Mouse (Mus musculus) intestine, postnatal 0 days (tissue): ENCODE results near the gene Tshz2. TPM values are rescaled to one million over a fixed set of nuclear protein-coding genes. Genes with fewer than 3 reads are reported as not detected.

Experiments
- ATAC-seq: fragments of 200-750 bp; cut with Nextera tagmentation; 2 replicates; pipeline ENCODE4 v1.8.0; 2017; ENCODE audit warnings: mild to moderate bottlenecking, moderate TSS enrichment, moderate library complexity
- H3K27ac ChIP-seq: fragments of 300-500 bp; sonication (generic); 2 replicates; pipeline ENCODE4 v1.5.1; 2014; ENCODE audit warnings: mild to moderate bottlenecking, low read depth, low read length, moderate library complexity
- H3K27me3 ChIP-seq: fragments of 300-500 bp; sonication (generic); replicated peaks from 2 replicates; pipeline ENCODE4 v1.6.1; 2014; ENCODE audit warnings: low read length, mixed read lengths; ENCODE audit not compliant: control insufficient read depth, insufficient read depth
- H3K36me3 ChIP-seq: fragments of 300-500 bp; sonication (generic); 2 replicates; pipeline ENCODE4 v1.6.1; 2014; ENCODE audit warnings: mild to moderate bottlenecking, moderate library complexity; ENCODE audit not compliant: control insufficient read depth, insufficient read depth
- H3K4me1 ChIP-seq: fragments of 300-500 bp; sonication (generic); replicated peaks from 2 replicates; pipeline ENCODE4 v1.6.1; 2014; ENCODE audit warnings: antibody characterized with exemption, low read length, mixed read lengths; ENCODE audit not compliant: control insufficient read depth, insufficient read depth
- H3K4me2 ChIP-seq: fragments of 300-500 bp; sonication (generic); replicated peaks from 2 replicates; pipeline ENCODE4 v1.6.1; 2014; ENCODE audit warnings: low read depth, mild to moderate bottlenecking, moderate library complexity
- H3K4me3 ChIP-seq: fragments of 300-500 bp; sonication (generic); 2 replicates; pipeline ENCODE4 v1.5.1; 2014; ENCODE audit warnings: low read depth, low read length
- H3K9ac ChIP-seq: fragments of 300-500 bp; sonication (generic); 2 replicates; pipeline ENCODE4 v1.6.1; 2014; ENCODE audit warnings: mild to moderate bottlenecking, low read depth, low read length
- H3K9me3 ChIP-seq: fragments of 300-500 bp; sonication (generic); 2 replicates; pipeline ENCODE4 v1.6.1; 2016; ENCODE audit warnings: mixed run types; ENCODE audit not compliant: control insufficient read depth
- CTCF ChIP-seq: sonication (generic); IDR thresholded peaks from 2 replicates; pipeline ENCODE4 v1.5.1; 2016; ENCODE audit warnings: low read depth, mild to moderate bottlenecking, control low read depth, antibody characterized with exemption, moderate library complexity
- WGBS: fragments of 180-500 bp; shearing (Covaris S2); extraction: QIAGEN DNeasy Blood & Tissue Kit; methylation state at CpG from one replicate; pipeline ENCODE4 v1.1.7; 2014; 5-methylcytosine and 5-hydroxymethylcytosine counted together
- polyA plus RNA-seq: library from polyadenylated mRNA; unstranded; fragments of >200 nt; fragmentation: Nextera tagmentation; extraction: Ambion mirVana; gene quantifications from 2 replicates; pipeline ENCODE4 v1.2.1, GENCODE M21; 2015

Tshz2 gene
- polyA plus RNA-seq, 1 experiment from 2014 or later = 6.3 TPM

DNA sequence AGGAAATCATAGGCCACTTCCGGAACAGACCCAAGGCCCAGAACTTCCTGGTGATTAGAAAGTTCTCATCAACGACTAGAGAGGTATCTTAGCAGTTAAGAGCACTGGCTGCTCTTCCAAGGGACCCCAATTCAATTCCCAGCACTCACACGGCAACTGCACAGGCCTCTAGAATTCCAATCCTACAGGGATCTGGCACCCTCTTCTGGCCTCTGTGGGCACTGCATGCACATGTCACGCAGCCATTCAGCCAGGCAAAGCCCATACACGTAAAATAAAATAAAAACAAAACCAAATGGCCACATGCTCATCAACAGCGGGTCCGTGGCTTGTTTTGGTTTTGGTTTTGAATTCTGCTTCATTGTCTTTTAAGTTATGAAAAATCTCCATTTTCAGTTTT is 395.0 kb downstream of the Tshz2 start:
- Histone ChIP-seq H3K4me2 (no peak overlapping the region), H3K9me3 (0 out of 2 replicates have a peak, but pooled peaks cover 3% of the 10 kb centered on the region), H3K4me3 (no peak overlapping the region), H3K9ac (no peak overlapping the region), H3K27ac (no peak overlapping the region), H3K4me1 (no peaks in the 10 kb centered on the region), H3K27me3 (no peaks in the 10 kb centered on the region), H3K36me3 (no peaks in the 10 kb centered on the region)
- 93% methylated on average over 7 of the region's 7 CpGs for WGBS
- peak; percentile 49 for TF ChIP-seq CTCF
- no peak for ATAC-seq

DNA sequence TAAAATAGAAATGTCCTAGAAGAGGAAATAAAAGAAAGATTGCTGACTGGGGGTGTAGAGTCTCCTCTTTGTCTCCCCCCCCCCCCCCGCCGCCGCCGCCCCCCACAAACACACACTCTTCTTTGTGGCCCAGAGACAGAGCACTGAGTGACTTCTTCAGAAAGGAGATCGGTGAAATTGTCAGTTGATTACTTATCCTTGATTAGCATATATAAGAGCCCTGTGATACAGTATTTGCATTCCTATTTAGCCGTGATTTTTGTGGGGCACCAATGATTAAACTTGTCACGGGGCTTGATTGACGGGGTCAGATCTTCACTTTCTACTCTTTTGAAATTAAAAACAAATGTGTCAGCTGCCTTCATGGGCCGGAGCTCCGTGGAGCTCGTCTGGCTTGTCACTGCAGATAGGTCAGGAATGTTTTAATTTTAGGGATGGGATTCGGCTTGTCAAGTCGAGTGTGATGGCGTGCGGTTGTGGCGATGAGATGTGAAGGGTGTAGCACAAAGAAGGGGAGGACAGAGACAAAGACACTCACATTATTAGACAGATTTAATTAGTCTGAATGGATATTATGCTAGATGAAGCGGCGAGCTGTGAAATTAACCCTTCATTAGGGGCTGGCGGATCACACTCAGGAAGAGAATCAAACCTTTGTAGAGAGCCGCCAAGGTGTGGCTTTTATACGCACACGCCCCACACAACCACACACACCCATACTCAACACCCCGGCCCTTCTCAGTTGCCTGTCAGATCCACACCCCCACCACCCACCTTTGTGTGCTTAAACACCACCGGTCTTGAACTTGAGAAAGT is 395.9 kb downstream of the Tshz2 start:
- TF ChIP-seq CTCF = no peak
- ATAC-seq = no peak
- no peaks in the 10 kb centered on the region for H3K36me3 ChIP-seq
- 0 out of 2 replicates have a peak, but pooled peaks cover 3% of the 10 kb centered on the region for H3K9me3 ChIP-seq
- no peak overlapping the region for H3K4me2 ChIP-seq
- H3K27me3 ChIP-seq = no peaks in the 10 kb centered on the region
- no peak overlapping the region for H3K4me3 ChIP-seq
- H3K9ac ChIP-seq = no peak overlapping the region
- no peak overlapping the region for H3K27ac ChIP-seq
- no peaks in the 10 kb centered on the region for H3K4me1 ChIP-seq
- WGBS = 90% methylated on average over 23 of the region's 24 CpGs

GRCm38 (mm10) chr2:170029304-170029856 is 396.6 kb downstream of the Tshz2 start:
- no peak for TF ChIP-seq CTCF
- 84% methylated on average over 10 of the region's 10 CpGs for WGBS
- Histone ChIP-seq H3K9me3 (0 out of 2 replicates have a peak, but pooled peaks cover 3% of the 10 kb centered on the region), H3K9ac (no peak overlapping the region), H3K4me1 (no peaks in the 10 kb centered on the region), H3K4me2 (no peak overlapping the region), H3K4me3 (no peak overlapping the region), H3K36me3 (no peaks in the 10 kb centered on the region), H3K27me3 (no peaks in the 10 kb centered on the region), H3K27ac (no peak overlapping the region)
- ATAC-seq = no peak

DNA sequence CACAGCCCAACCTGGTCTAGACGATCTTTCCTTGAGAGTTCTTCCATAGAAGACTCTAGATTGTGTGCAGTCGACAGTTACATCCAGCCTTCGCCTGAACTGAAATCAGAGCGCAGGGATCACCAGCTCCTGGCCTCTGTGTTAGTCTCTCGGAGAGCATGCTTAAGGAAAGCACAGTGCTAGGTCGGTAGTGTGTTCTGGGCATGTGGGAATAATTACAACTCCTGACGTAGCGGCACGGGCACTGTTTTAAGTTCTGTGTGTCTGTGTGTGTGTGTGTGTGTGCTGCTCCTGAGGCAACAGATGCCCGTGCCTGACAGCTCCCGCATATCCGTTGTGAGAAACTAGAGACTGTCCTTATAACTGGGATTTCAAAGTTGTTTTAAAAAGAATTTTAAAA is 398.4 kb downstream of the Tshz2 start:
- no peak overlapping the region for H3K4me3 ChIP-seq
- H3K27me3 ChIP-seq = no peaks in the 10 kb centered on the region
- H3K9ac ChIP-seq = no peak overlapping the region
- no peaks in the 10 kb centered on the region for H3K4me1 ChIP-seq
- H3K27ac ChIP-seq = no peak overlapping the region
- no peak for ATAC-seq
- 0 out of 2 replicates have a peak, but pooled peaks cover 3% of the 10 kb centered on the region for H3K9me3 ChIP-seq
- no peaks in the 10 kb centered on the region for H3K36me3 ChIP-seq
- H3K4me2 ChIP-seq = no peak overlapping the region
- 94% methylated on average over 12 of the region's 12 CpGs for WGBS
- TF ChIP-seq CTCF = no peak

DNA sequence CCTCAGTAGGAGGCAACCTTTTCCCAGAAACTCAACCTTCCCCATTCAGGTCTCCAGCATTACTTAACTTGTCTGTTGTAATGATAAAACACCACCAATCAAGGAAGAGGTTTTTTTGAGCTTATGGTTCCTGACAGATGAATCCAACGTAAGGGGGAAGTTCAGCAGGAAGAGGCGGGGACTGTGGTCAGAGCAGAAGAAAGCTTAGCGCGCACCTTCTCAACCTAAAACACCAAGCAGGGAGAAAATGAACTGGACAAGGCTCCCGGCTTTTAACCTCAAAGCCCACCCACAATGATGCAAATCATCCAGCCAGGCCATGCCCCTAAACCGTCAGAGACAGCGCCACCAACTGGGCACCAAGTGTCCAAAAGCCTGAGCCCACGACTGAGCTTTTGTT is 399.1 kb downstream of the Tshz2 start:
- H3K9ac ChIP-seq = no peak overlapping the region

GRCm38 (mm10) chr2:170033219-170033618 is 400.4 kb downstream of the Tshz2 start:
- H3K4me1 ChIP-seq = no peaks in the 10 kb centered on the region
- ATAC-seq = no peak
- 52% methylated on average over 5 of the region's 5 CpGs for WGBS

More for the DNA sequence above, 399.1 kb downstream of the Tshz2 start:
- 0 out of 2 replicates have a peak, but pooled peaks cover 3% of the 10 kb centered on the region for H3K9me3 ChIP-seq
- 72% methylated on average over 8 of the region's 8 CpGs for WGBS
- no peak overlapping the region for H3K27ac ChIP-seq
- H3K4me3 ChIP-seq = no peak overlapping the region
- ATAC-seq = no peak
- H3K36me3 ChIP-seq = no peaks in the 10 kb centered on the region
- H3K4me2 ChIP-seq = no peak overlapping the region
- no peaks in the 10 kb centered on the region for H3K4me1 ChIP-seq
- H3K27me3 ChIP-seq = no peaks in the 10 kb centered on the region
- no peak for TF ChIP-seq CTCF

More at GRCm38 (mm10) chr2:170033219-170033618, 400.4 kb downstream of the Tshz2 start:
- H3K36me3 ChIP-seq = no peaks in the 10 kb centered on the region
- H3K27me3 ChIP-seq = no peaks in the 10 kb centered on the region
- no peak for TF ChIP-seq CTCF
- H3K4me3 ChIP-seq = no peak overlapping the region
- 0 out of 2 replicates have a peak overlapping the region, but pooled peaks have one; percentile 28 for H3K27ac ChIP-seq
- H3K9ac ChIP-seq = no peak overlapping the region
- H3K4me2 ChIP-seq = no peak overlapping the region
- H3K9me3 ChIP-seq = no peaks in the 10 kb centered on the region
